Mouse (Mus musculus): ENCODE data around the gene Fbxl2.
A peak's percentile ranks its signal among the peaks of the same experiment; 100 is the strongest.
"Not testable (repeated sequence)": the region's sequence is repeated elsewhere in the genome, so short reads cannot be mapped to it uniquely, and the experiment has no call there.

Gene Fbxl2

GRCm38 (mm10) chr9:114046028-114046427, at the start of gene Fbxl2:
TSS of gene Fbxl2 (minus strand) at chr9:114046191.
- DNase-seq, result no peak

GRCm38 (mm10) chr9:114094854-114095253, 48.9 kb upstream of the Fbxl2 start:
- DNase-seq, result no peak

- DNase-seq, result peak; percentile 77
Observed at GRCm38 (mm10) chr9:114092188-114092587, 46.2 kb upstream of the Fbxl2 start.

DNA sequence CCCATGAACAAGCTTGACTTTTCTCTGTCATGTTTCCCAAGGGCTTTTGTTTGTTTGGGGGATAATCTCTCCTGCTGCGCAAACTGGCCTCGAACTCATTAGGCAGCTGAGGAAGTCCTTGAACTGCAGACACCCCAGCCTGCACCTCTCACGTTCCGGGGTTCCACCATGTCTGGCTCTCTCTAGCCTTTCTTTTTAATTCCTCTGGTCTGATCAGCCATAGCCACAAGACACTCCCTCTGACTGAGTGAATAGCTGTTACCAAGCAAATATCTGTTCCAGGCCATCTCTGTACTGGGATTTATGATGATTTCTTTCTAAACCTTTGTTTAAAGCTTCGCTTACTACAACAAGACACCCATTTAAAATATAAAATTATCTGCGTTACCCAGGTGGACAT, 42.9 kb upstream of the Fbxl2 start:
- DNase-seq, result not testable (repeated sequence)

- no peak for DNase-seq
Observed at GRCm38 (mm10) chr9:114087106-114087815, 41.3 kb upstream of the Fbxl2 start.

GRCm38 (mm10) chr9:114086422-114086821, 40.4 kb upstream of the Fbxl2 start:
- DNase-seq, result no peak

GRCm38 (mm10) chr9:114073681-114074080, 27.7 kb upstream of the Fbxl2 start:
- no peak for DNase-seq

- no peak for DNase-seq
Observed at GRCm38 (mm10) chr9:114069372-114069771, 23.4 kb upstream of the Fbxl2 start.

DNA sequence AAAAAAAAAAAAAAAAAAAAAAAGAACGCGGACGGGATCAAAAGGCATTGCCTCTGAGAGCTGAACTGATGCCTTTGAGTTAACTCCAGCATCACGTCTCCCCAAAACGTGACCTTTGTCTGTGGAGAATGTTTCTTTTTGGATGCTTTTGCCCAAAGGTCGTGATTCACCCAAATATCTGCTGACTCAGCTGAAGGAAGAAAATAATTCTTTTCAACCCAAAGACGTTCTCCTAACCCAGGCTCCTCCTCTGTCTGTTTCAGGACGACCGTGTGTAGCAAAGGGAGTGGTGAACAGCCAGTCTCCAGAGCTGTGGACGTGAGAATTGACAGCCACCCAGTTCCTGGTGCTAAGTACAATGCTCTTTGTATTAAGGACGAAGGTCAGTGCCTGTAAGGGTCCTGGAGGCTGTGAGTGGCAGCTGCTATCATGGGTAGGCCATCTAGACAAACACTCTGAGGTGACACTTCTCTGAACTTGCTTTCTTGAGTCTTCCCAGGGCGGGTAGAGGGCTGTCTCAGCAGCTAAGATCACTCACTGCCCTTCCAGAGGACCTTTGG, 22.6 kb upstream of the Fbxl2 start:
- no peak for DNase-seq

DNA sequence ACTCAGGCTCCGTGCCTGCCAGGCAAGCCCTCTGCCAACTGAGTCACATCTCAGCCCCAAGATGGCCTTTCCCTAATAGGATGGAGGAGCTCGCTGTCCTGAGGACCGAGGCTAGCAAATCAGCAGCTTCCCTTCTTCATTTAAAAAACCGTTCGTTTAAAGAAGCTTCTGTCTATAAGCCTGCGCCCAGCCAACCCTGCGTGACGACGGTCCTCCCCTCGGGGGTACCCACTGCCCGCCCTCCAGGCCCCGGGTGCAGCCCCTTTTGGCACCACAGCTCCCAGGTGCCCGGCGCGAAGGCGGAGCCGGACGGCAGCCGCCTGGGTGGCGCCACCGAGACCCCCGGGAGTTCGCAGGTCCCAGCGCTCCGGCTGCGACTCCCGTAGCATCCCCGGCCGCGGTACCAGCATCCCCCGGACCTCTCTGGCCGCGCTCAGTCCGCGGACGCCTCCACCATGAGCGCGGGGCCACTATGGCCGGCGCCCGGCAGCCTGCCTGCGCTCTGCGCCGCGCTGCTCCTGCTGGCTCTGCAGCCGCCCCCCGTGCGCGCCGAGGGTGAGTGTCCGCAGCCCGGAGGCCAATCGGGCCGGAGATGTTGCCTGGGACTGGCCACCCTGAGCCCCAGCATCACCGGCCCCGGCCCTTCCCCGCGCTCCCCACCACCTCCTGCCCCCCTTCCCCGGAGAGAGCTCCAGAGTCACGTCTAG, 11.3 kb upstream of the Fbxl2 start, which contains the start of gene Susd5:
Gene Susd5, plus strand, starts transcription at position 51 of the 707 bp plus-strand sequence.
- DNase-seq, result peak; percentile 44

DNA sequence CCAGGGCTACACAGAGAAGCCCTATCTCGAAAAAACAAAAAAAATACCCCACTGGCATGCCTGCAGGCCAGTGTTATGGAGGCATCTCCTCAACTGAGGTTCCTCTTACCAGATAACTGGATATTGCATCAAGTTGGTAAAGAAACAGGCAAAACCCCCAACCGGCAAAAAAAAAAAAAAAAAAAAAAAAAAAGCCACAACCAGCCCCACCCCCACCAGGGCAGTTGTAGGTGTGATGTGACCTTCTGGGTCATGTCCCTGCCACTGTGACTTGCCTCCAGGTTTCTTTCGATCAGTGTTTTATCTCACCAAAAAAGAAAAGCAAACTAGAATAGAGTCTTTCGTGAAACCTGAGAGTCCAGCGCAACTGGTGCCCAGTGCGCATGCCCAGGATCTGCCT, 6.9 kb upstream of the Fbxl2 start:
- no peak for DNase-seq

- no peak for DNase-seq
Observed at GRCm38 (mm10) chr9:114052031-114052430, 6.0 kb upstream of the Fbxl2 start.

DNA sequence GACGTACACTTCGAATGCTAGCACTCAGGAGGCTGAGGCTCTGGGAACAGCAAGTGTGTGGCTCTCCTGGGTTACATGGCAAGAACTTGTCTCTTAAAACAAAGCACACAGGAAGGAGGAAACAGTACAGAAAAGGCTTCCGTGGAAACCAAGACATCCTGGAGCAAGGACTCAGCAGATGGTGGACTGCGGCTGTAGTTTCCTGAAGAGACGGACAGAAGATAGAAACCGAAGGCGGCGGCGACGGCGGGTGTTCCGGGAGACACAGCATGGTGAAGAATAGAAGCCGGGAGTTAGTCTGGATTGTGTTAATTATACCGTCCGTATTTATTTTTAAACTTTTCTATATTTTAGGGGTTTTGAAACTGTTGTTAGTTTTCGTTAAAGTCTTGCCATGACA, 4.8 kb upstream of the Fbxl2 start:
- no peak for DNase-seq

GRCm38 (mm10) chr9:114050106-114050505, 4.1 kb upstream of the Fbxl2 start:
- DNase-seq, result no peak

GRCm38 (mm10) chr9:114046676-114047075, 685 bp upstream of the Fbxl2 start:
- no peak for DNase-seq

DNA sequence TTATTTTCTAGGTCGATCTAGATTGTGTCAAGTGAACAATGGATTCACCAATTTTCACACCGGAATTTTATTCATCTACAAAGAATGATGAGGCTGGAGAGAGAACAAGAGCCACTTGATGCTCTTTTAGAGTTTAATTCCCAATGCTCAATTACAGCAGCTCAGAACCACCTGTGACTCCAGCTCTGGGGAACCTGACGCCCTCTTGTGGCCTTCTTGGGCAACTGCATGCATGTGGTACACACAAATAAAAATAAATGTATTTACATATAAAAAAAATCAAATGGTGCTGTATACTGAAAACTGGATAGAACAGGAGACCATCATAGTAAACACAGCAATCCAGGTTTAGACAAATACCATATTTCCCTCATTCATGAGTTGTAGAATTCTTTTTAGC, 1.5 kb downstream of the Fbxl2 start:
- DNase-seq, result peak; percentile 24

GRCm38 (mm10) chr9:114042490-114042889, 3.5 kb downstream of the Fbxl2 start:
- no peak for DNase-seq

- DNase-seq, result no peak
Observed at GRCm38 (mm10) chr9:114040945-114041344, 5.0 kb downstream of the Fbxl2 start.

DNA sequence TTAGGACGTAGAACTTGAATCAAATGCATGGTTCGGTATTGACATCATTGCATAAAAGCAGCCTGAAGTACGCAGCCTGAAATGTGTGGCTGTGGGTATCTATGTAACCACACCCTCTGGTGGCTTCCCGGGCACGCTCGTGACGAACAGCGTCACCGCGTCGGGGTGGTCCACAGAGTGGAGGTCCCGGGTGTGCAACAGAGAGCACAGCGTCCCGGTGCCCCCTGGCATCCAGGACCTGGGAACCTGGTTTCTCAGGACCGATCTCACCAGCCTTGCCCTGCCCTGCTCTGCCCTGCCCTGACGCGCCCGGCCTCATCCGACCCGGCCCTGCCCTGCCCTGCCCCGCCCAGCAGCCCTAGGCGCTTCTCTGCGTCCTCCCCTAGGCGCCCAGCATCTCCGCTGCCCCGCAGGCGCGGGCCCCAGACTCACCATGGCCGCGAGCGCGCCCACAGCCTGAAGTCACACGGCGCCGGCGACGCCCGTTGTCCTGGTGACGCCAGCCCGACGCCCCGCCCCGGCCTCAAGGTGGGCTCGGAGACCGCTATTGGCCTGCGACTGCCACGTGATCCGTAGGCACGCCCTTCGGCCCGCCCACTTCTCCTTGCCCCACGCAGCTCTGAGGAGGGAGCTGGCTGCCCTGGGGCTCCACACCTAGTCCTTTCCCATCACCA, 19.6 kb downstream of the Fbxl2 start:
- peak; percentile 94 for DNase-seq

DNA sequence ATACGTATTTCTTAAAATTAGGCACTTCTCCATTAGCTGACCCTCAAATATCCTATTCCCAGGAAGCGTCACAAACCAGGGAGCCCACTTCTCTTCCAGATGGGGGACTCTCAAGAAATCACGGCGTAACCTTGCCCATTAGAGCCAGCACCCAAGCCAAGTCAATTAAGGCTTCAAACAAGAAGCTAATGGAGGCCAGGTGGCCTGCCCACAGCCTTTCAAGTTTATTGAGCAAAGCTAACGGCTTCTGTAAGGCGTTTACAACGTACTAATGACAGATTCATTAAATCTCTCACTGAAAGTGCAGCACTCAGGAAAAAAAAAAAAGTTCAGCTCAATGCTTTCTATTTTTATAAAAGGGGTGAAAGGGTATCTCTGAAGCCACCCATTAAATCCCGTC, 20.1 kb downstream of the Fbxl2 start:
- peak; percentile 34 for DNase-seq

GRCm38 (mm10) chr9:114025182-114025581, 20.8 kb downstream of the Fbxl2 start:
- DNase-seq, result no peak

DNA sequence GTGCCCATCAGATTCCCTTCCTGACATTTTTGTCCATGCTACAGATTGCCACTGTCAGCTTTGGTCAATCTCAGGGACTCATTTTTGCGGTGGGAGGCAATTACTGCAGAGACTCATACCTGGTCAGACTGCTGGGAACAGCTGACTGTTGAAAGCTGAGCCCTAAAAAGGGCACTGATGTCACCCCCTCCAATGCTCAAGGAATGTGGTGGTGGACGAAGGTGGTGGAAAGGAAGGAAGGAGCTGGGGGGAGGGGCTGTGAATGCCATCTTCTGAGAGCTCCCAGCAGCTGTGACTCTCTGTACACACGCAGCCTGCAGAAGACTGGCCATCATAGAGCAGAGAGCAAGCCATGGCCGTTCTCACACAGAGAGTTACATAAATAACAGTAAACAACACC, 23.9 kb downstream of the Fbxl2 start:
- DNase-seq, result no peak

DNA sequence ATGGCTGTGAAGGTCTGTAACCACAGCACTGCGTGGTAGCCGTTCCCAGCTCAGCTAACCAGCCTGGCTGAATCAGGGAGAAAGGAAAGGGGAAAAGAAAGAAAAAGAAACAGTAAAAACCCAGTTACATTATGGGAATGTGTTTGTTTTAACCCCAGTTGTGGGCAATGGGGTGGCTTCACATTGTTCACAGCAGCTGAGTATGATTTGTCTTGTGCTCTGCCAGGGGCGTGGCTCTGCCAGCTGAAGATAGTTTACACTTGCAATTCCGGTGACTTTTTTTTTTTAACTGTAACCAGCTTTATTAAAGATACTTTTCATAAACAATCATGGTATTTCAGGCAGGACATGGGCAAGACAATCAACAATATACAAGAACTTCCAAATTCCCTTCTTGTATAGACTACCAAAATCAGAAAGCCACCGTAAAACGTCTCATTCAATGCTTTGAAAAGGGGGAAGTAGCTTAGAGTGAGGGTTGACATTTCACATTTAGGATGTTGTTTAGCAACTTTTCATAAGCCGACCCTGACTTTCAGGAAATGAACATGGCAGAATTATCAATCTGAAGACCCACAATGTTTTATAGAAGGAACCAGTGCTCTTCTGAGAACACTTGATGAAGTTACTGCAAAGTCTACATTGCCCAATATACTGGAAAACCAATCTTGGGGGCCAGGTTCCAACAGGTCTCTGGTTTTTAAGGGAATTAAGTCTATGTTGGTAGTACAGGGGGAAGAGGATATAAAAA, 26.8 kb downstream of the Fbxl2 start:
- DNase-seq, result no peak
